Mouse (Mus musculus) embryonic facial prominence, embryonic 12.5 days (tissue): ENCODE data around the gene Nid2. TPM values are rescaled to one million over a fixed set of nuclear protein-coding genes. Genes with fewer than 3 reads are reported as not detected.

Experiments used
- ATAC-seq: fragments of 200-750 bp; cut with Nextera tagmentation; 2 replicates; pipeline ENCODE4 v1.8.0; 2017; ENCODE audit not compliant: insufficient number of reproducible peaks, insufficient read depth, low FRiP score, low TSS enrichment
- H3K27ac ChIP-seq: fragments of 300-500 bp; sonication (generic); 2 replicates; pipeline ENCODE4 v1.5.1; 2016; ENCODE audit warnings: mild to moderate bottlenecking
- H3K27me3 ChIP-seq: fragments of 300-500 bp; sonication (generic); 2 replicates; pipeline ENCODE4 v1.6.1; 2016; ENCODE audit warnings: mild to moderate bottlenecking, moderate library complexity
- H3K36me3 ChIP-seq: fragments of 300-500 bp; sonication (generic); 2 replicates; pipeline ENCODE4 v1.6.1; 2016; ENCODE audit warnings: mild to moderate bottlenecking
- H3K4me1 ChIP-seq: fragments of 300-500 bp; sonication (generic); 2 replicates; pipeline ENCODE4 v1.6.1; 2016
- H3K4me2 ChIP-seq: fragments of 300-500 bp; sonication (generic); replicated peaks from 2 replicates; pipeline ENCODE4 v1.6.1; 2016; ENCODE audit warnings: mild to moderate bottlenecking, moderate library complexity
- H3K4me3 ChIP-seq: fragments of 300-500 bp; sonication (generic); 2 replicates; pipeline ENCODE4 v1.5.1; 2016; ENCODE audit warnings: mild to moderate bottlenecking
- H3K9ac ChIP-seq: fragments of 300-500 bp; sonication (generic); 2 replicates; pipeline ENCODE4 v1.6.1; 2016; ENCODE audit warnings: mild to moderate bottlenecking, moderate library complexity
- H3K9me3 ChIP-seq: fragments of 300-500 bp; sonication (generic); 2 replicates; pipeline ENCODE4 v1.6.1; 2016; ENCODE audit warnings: mild to moderate bottlenecking, moderate library complexity
- WGBS: fragments of 180-500 bp; shearing (Covaris S2); methylation state at CpG from one replicate; pipeline ENCODE4 v1.1.7; 2016; 5-methylcytosine and 5-hydroxymethylcytosine counted together
- polyA plus RNA-seq: library from polyadenylated mRNA; unstranded; fragments of >200 nt; fragmentation: Nextera tagmentation; extraction: Ambion mirVana; gene quantifications from 2 replicates; pipeline ENCODE4 v1.2.1, GENCODE M21; 2016

Nid2 gene
- polyA plus RNA-seq, 1 experiment from 2014 or later: 85.7 TPM

GRCm38 (mm10) chr14:19749743-19750142 is 1.3 kb upstream of the Nid2 start:
- no peaks in the 10 kb centered on the region for H3K9me3 ChIP-seq
- H3K36me3 ChIP-seq: 0 out of 2 replicates have a peak, but pooled peaks cover under 1% of the 10 kb centered on the region
- no peak for ATAC-seq
- H3K4me3 ChIP-seq: no peak overlapping the region
- peaks cover 37% of the 10 kb centered on the region for H3K4me1 ChIP-seq
- H3K4me2 ChIP-seq: peak overlapping the region; percentile 67; the same call in 1 of the 2 replicates
- no peak overlapping the region for H3K9ac ChIP-seq
- H3K27me3 ChIP-seq: 0 out of 2 replicates have a peak, but pooled peaks cover 5% of the 10 kb centered on the region
- 30% methylated on average over 2 of the region's 2 CpGs for WGBS
- H3K27ac ChIP-seq: peak overlapping the region; percentile 93

- ATAC-seq: peak; percentile 52; the same call in 1 of the 2 replicates
- Histone ChIP-seq H3K27me3 (0 out of 2 replicates have a peak, but pooled peaks cover 5% of the 10 kb centered on the region), H3K4me2 (peak overlapping the region; percentile 67), H3K9ac (peak overlapping the region; percentile 59), H3K27ac (peak overlapping the region; percentile 93), H3K36me3 (0 out of 2 replicates have a peak, but pooled peaks cover 4% of the 10 kb centered on the region), H3K4me1 (peaks cover 37% of the 10 kb centered on the region), H3K4me3 (peak overlapping the region; percentile 59), H3K9me3 (no peaks in the 10 kb centered on the region)
- under 1% methylated on average over 26 of the region's 26 CpGs for WGBS
Measured at GRCm38 (mm10) chr14:19750411-19751024, 547 bp upstream of the Nid2 start.

- no peak for ATAC-seq
- Histone ChIP-seq H3K9me3 (no peaks in the 10 kb centered on the region), H3K4me3 (peak overlapping the region; percentile 59), H3K27ac (no peak overlapping the region), H3K36me3 (0 out of 2 replicates have a peak, but pooled peaks cover 4% of the 10 kb centered on the region), H3K4me2 (peak overlapping the region; percentile 67), H3K9ac (peak overlapping the region; percentile 59), H3K4me1 (peaks cover 37% of the 10 kb centered on the region), H3K27me3 (0 out of 2 replicates have a peak, but pooled peaks cover 5% of the 10 kb centered on the region)
- WGBS: 2% methylated on average over 21 of the region's 21 CpGs
Measured at GRCm38 (mm10) chr14:19752276-19752675, 1.2 kb downstream of the Nid2 start.

- Histone ChIP-seq H3K36me3 (0 out of 2 replicates have a peak, but pooled peaks cover 4% of the 10 kb centered on the region), H3K4me3 (no peak overlapping the region), H3K4me2 (no peak overlapping the region), H3K4me1 (peaks cover 14% of the 10 kb centered on the region; the same call in 1 of the 2 replicates), H3K9me3 (no peaks in the 10 kb centered on the region), H3K9ac (no peak overlapping the region), H3K27me3 (no peaks in the 10 kb centered on the region), H3K27ac (no peak overlapping the region)
- no peak for ATAC-seq
- WGBS: 83% methylated on average over 10 of the region's 10 CpGs
Measured at GRCm38 (mm10) chr14:19759277-19760193, 8.5 kb downstream of the Nid2 start.

GRCm38 (mm10) chr14:19760721-19761120 is 9.7 kb downstream of the Nid2 start:
- Histone ChIP-seq H3K36me3 (peaks cover 11% of the 10 kb centered on the region; the same call in 1 of the 2 replicates), H3K4me3 (no peak overlapping the region), H3K9me3 (no peaks in the 10 kb centered on the region), H3K27me3 (no peaks in the 10 kb centered on the region), H3K9ac (no peak overlapping the region), H3K4me2 (no peak overlapping the region), H3K4me1 (peaks cover 15% of the 10 kb centered on the region; the same call in 1 of the 2 replicates), H3K27ac (no peak overlapping the region)
- 16% methylated on average over 7 of the region's 7 CpGs for WGBS
- no peak for ATAC-seq

- WGBS: 40% methylated on average over 4 of the region's 4 CpGs
- Histone ChIP-seq H3K4me2 (no peak overlapping the region), H3K4me1 (peaks cover 26% of the 10 kb centered on the region), H3K9me3 (no peaks in the 10 kb centered on the region), H3K4me3 (no peak overlapping the region), H3K36me3 (peaks cover 12% of the 10 kb centered on the region; the same call in 1 of the 2 replicates), H3K9ac (no peak overlapping the region), H3K27me3 (no peaks in the 10 kb centered on the region), H3K27ac (no peak overlapping the region)
- ATAC-seq: no peak
Measured at GRCm38 (mm10) chr14:19762014-19762413, 10.9 kb downstream of the Nid2 start.

- no peak overlapping the region for H3K4me2 ChIP-seq
- ATAC-seq: no peak
- H3K27me3 ChIP-seq: no peaks in the 10 kb centered on the region
- no peak overlapping the region for H3K9ac ChIP-seq
- H3K27ac ChIP-seq: no peak overlapping the region
- 29% methylated on average over 8 of the region's 8 CpGs for WGBS
- H3K4me3 ChIP-seq: no peak overlapping the region
- peaks cover 17% of the 10 kb centered on the region; the same call in 1 of the 2 replicates for H3K36me3 ChIP-seq
- peaks cover 33% of the 10 kb centered on the region for H3K4me1 ChIP-seq
- H3K9me3 ChIP-seq: no peaks in the 10 kb centered on the region
Measured at GRCm38 (mm10) chr14:19763527-19763926, 12.5 kb downstream of the Nid2 start.

GRCm38 (mm10) chr14:19764331-19764730 is 13.3 kb downstream of the Nid2 start:
- no peak overlapping the region for H3K4me2 ChIP-seq
- H3K27me3 ChIP-seq: no peaks in the 10 kb centered on the region
- no peak for ATAC-seq
- WGBS: 74% methylated on average over 8 of the region's 8 CpGs
- H3K4me3 ChIP-seq: no peak overlapping the region
- H3K27ac ChIP-seq: no peak overlapping the region
- H3K36me3 ChIP-seq: peaks cover 24% of the 10 kb centered on the region; the same call in 1 of the 2 replicates
- H3K9ac ChIP-seq: no peak overlapping the region
- no peaks in the 10 kb centered on the region for H3K9me3 ChIP-seq
- H3K4me1 ChIP-seq: peaks cover 33% of the 10 kb centered on the region

- Histone ChIP-seq H3K36me3 (peaks cover 24% of the 10 kb centered on the region; the same call in 1 of the 2 replicates), H3K4me2 (no peak overlapping the region), H3K9ac (no peak overlapping the region), H3K4me1 (peaks cover 37% of the 10 kb centered on the region), H3K4me3 (no peak overlapping the region), H3K9me3 (no peaks in the 10 kb centered on the region), H3K27me3 (no peaks in the 10 kb centered on the region), H3K27ac (no peak overlapping the region)
- ATAC-seq: no peak
- 71% methylated on average over 9 of the region's 9 CpGs for WGBS
Measured at GRCm38 (mm10) chr14:19765539-19766379, 14.7 kb downstream of the Nid2 start.

GRCm38 (mm10) chr14:19766380-19766649 is 15.2 kb downstream of the Nid2 start:
- Histone ChIP-seq H3K4me2 (no peak overlapping the region), H3K4me1 (peaks cover 36% of the 10 kb centered on the region)
- no peak for ATAC-seq

GRCm38 (mm10) chr14:19768648-19769047 is 17.6 kb downstream of the Nid2 start:
- H3K36me3 ChIP-seq: peaks cover 24% of the 10 kb centered on the region; the same call in 1 of the 2 replicates
- H3K4me2 ChIP-seq: no peak overlapping the region
- H3K4me1 ChIP-seq: peaks cover 26% of the 10 kb centered on the region
- 94% methylated on average over 6 of the region's 6 CpGs for WGBS
- ATAC-seq: no peak
- H3K4me3 ChIP-seq: no peak overlapping the region
- H3K27me3 ChIP-seq: no peaks in the 10 kb centered on the region
- no peaks in the 10 kb centered on the region for H3K9me3 ChIP-seq
- no peak overlapping the region for H3K27ac ChIP-seq
- no peak overlapping the region for H3K9ac ChIP-seq

More at GRCm38 (mm10) chr14:19766380-19766649, 15.2 kb downstream of the Nid2 start:
- Histone ChIP-seq H3K27ac (no peak overlapping the region), H3K9ac (no peak overlapping the region), H3K27me3 (no peaks in the 10 kb centered on the region), H3K36me3 (peaks cover 24% of the 10 kb centered on the region; the same call in 1 of the 2 replicates), H3K4me3 (no peak overlapping the region), H3K9me3 (no peaks in the 10 kb centered on the region)
- 18% methylated on average over 1 of the region's 1 CpGs for WGBS
